Mouse (Mus musculus): ENCODE data around the gene Kcnn4. TPM values are rescaled to one million over a fixed set of nuclear protein-coding genes. Genes with fewer than 3 reads are reported as not detected.
"Not testable (repeated sequence)": the region's sequence is repeated elsewhere in the genome, so short reads cannot be mapped to it uniquely, and the experiment has no call there.

The Kcnn4 gene
- polyA plus RNA-seq, 1 experiment from 2014 or later: 3.8 TPM

DNA sequence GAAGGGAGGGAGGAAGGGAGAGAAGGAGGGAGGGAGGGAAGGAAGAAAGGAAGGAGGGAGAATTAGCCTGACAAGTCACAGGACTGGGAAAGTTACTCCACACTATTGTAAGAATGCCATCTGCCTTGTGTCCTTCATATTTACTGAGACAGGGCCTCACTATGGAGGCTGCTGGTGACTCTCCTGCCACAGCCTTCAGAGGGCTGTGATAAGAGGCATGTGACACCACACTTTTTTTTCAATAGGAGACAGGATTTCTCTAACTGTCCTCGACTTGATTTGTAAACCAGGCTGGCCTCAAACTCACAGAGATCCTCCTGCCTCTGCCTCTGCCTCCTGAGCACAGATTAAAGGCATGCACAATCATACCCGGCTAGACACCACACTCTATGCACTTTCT is 21.6 kb downstream of the Kcnn4 start:
- Histone ChIP-seq H3K9me3 (ENCODE audit: control insufficient read depth, low read length) (no peaks in the 10 kb centered on the region), H3K27ac (ENCODE audit: low read depth, low read length) (peak overlapping the region; percentile 78), H3K9ac (ENCODE audit: low read length) (peak overlapping the region; percentile 3; the same call in 1 of the 2 replicates), H3K36me3 (ENCODE audit: control insufficient read depth, insufficient read depth, low read length) (no peaks in the 10 kb centered on the region), H3K4me1 (ENCODE audit: control insufficient read depth, insufficient read depth, low read length) (peaks cover 6% of the 10 kb centered on the region; the same call in 1 of the 2 replicates), H3K27me3 (ENCODE audit: control insufficient read depth, insufficient read depth, low read length) (no peaks in the 10 kb centered on the region), H3K4me3 (ENCODE audit: low read depth, low read length) (no peak overlapping the region), H3K4me2 (ENCODE audit: low read depth) (no peak overlapping the region)
- DNase-seq (ENCODE audit: low spot score) (no peak), ATAC-seq (ENCODE audit: insufficient read depth, low FRiP score, low TSS enrichment) (no peak)
- WGBS: 84% methylated on average over 2 of the region's 2 CpGs

DNA sequence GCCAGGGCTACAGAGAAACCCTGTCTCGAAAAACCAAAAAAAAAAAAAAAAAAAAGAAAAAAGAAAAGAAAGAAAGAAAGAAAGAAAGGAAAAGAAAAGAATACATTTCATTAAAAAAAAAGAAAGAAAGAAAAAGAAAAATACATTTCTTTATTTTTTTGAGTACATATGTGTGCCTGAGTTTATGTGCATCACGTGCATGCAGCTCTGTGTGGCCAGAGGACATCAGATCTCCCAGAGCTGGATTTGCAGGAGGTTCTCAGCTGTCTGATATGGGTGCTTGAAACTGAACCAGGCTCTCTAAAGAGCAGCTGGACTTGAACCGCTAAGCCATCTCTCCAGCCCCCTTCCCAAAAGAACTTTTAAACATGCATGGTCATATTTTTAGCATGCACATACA is 24.0 kb downstream of the Kcnn4 start:
- H3K27ac ChIP-seq (ENCODE audit: low read depth, low read length): no peak overlapping the region
- H3K9me3 ChIP-seq (ENCODE audit: control insufficient read depth, low read length): no peaks in the 10 kb centered on the region
- no peaks in the 10 kb centered on the region for H3K27me3 ChIP-seq (ENCODE audit: control insufficient read depth, insufficient read depth, low read length)
- ATAC-seq (ENCODE audit: insufficient read depth, low FRiP score, low TSS enrichment): no peak
- no peak overlapping the region for H3K9ac ChIP-seq (ENCODE audit: low read length)
- DNase-seq (ENCODE audit: low spot score): no peak
- no peak overlapping the region for H3K4me2 ChIP-seq (ENCODE audit: low read depth)
- WGBS: 87% methylated on average over 3 of the region's 3 CpGs
- H3K4me1 ChIP-seq (ENCODE audit: control insufficient read depth, insufficient read depth, low read length): peaks cover 6% of the 10 kb centered on the region; the same call in 1 of the 2 replicates
- H3K36me3 ChIP-seq (ENCODE audit: control insufficient read depth, insufficient read depth, low read length): no peaks in the 10 kb centered on the region
- H3K4me3 ChIP-seq (ENCODE audit: low read depth, low read length): no peak overlapping the region

DNA sequence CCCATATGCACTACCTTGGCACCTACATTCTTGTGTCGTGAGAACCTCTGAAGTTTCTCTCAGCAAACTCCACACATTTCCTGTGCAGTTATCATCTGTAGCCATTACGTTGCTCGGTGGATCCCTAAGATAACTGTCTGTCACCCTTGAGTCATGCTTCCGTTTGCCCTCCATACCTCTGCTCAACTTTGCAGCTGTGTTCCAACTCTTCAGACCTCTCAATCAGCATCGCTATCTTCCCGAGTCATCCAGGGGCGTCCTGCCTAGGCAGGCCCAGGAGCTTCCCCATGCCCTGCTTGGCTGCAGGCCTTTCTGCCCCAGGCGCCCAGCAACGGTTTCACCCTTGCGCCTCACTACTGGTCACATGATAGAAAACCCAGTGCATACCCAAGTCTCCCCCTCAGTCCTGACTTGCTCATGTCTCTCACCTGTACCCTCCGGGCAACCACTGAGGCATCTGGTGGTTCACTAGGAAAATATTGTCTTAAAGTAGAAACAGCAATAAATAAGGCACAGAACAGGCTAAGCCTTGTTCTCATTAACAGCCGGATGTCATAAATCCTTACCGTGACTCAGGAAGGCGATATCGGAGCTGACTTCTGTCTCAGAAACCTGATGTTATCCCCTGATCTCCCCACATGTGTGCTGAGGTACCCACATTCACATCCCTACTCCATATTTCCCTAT is 24.6 kb downstream of the Kcnn4 start:
- Histone ChIP-seq H3K27me3 (ENCODE audit: control insufficient read depth, insufficient read depth, low read length) (no peaks in the 10 kb centered on the region), H3K4me2 (ENCODE audit: low read depth) (no peak overlapping the region), H3K4me3 (ENCODE audit: low read depth, low read length) (no peak overlapping the region), H3K36me3 (ENCODE audit: control insufficient read depth, insufficient read depth, low read length) (no peaks in the 10 kb centered on the region), H3K4me1 (ENCODE audit: control insufficient read depth, insufficient read depth, low read length) (peaks cover 6% of the 10 kb centered on the region; the same call in 1 of the 2 replicates), H3K9me3 (ENCODE audit: control insufficient read depth, low read length) (no peaks in the 10 kb centered on the region), H3K27ac (ENCODE audit: low read depth, low read length) (no peak overlapping the region), H3K9ac (ENCODE audit: low read length) (no peak overlapping the region)
- DNase-seq (ENCODE audit: low spot score): no peak
- WGBS: 72% methylated on average over 15 of the region's 15 CpGs
- ATAC-seq (ENCODE audit: insufficient read depth, low FRiP score, low TSS enrichment): no peak

DNA sequence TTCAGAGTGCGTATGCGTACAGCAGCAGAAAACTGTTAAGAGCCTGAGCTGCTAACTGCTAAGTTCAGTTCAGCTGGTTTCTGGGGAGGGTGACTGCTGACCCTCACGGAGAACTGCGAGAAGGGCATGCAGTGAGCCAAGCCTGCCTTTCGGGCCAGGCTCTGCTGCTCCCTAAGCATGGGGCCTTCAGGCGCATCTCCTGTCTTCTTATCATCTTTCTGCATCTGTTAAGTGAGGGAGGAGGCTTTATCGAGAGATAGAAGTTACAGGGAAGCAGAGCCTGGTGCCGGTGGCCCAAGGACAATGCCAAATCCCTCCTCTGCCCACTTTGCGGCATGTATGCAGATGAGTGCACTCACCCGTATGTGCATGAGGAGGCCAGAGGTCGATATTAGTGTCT is 26.8 kb downstream of the Kcnn4 start:
- Histone ChIP-seq H3K36me3 (ENCODE audit: control insufficient read depth, insufficient read depth, low read length) (no peaks in the 10 kb centered on the region), H3K27me3 (ENCODE audit: control insufficient read depth, insufficient read depth, low read length) (no peaks in the 10 kb centered on the region), H3K4me3 (ENCODE audit: low read depth, low read length) (no peak overlapping the region), H3K4me2 (ENCODE audit: low read depth) (no peak overlapping the region), H3K27ac (ENCODE audit: low read depth, low read length) (no peak overlapping the region), H3K9ac (ENCODE audit: low read length) (no peak overlapping the region), H3K9me3 (ENCODE audit: control insufficient read depth, low read length) (no peaks in the 10 kb centered on the region), H3K4me1 (ENCODE audit: control insufficient read depth, insufficient read depth, low read length) (no peaks in the 10 kb centered on the region)
- 82% methylated on average over 11 of the region's 11 CpGs for whole genome bisulfite sequencing
- ATAC-seq (ENCODE audit: insufficient read depth, low FRiP score, low TSS enrichment) (no peak), DNase-seq (ENCODE audit: low spot score) (no peak)

DNA sequence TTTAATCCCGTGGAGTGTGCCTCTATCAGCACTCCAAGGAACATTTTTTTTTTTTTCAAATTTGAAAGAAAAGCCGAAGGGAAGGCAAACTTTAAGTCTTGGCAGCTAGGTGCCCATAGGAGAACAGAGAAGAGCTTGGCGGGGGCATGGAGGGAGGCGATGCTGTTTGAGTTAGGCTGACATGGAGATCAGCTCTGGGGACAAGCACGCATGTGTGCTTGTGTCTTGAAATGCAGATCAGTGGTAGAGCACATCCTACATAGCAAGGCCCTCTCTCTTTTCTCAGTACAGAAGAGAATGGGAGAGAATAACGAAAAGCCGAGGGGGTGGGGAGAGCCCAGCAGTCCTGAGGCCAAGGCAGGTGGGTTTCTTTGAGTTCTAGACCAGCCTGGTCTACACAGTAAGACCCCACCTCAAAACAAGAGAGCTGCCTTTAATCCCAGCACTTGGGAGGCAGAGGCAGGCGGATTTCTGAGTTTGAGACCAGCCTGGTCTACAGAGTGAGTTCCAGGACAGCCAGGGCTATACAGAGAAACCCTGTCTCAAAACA is 28.4 kb downstream of the Kcnn4 start:
- Histone ChIP-seq H3K36me3 (ENCODE audit: control insufficient read depth, insufficient read depth, low read length) (peaks cover 3% of the 10 kb centered on the region; the same call in 1 of the 2 replicates), H3K27ac (ENCODE audit: low read depth, low read length) (no peak overlapping the region), H3K9me3 (ENCODE audit: control insufficient read depth, low read length) (no peaks in the 10 kb centered on the region; the same call in 1 of the 2 replicates), H3K4me1 (ENCODE audit: control insufficient read depth, insufficient read depth, low read length) (no peaks in the 10 kb centered on the region), H3K27me3 (ENCODE audit: control insufficient read depth, insufficient read depth, low read length) (no peaks in the 10 kb centered on the region), H3K4me2 (ENCODE audit: low read depth) (no peak overlapping the region), H3K4me3 (ENCODE audit: low read depth, low read length) (no peak overlapping the region), H3K9ac (ENCODE audit: low read length) (no peak overlapping the region)
- DNase-seq (ENCODE audit: low spot score) (no peak), ATAC-seq (ENCODE audit: insufficient read depth, low FRiP score, low TSS enrichment) (no peak)
- 95% methylated on average over 8 of the region's 8 CpGs for WGBS

DNA sequence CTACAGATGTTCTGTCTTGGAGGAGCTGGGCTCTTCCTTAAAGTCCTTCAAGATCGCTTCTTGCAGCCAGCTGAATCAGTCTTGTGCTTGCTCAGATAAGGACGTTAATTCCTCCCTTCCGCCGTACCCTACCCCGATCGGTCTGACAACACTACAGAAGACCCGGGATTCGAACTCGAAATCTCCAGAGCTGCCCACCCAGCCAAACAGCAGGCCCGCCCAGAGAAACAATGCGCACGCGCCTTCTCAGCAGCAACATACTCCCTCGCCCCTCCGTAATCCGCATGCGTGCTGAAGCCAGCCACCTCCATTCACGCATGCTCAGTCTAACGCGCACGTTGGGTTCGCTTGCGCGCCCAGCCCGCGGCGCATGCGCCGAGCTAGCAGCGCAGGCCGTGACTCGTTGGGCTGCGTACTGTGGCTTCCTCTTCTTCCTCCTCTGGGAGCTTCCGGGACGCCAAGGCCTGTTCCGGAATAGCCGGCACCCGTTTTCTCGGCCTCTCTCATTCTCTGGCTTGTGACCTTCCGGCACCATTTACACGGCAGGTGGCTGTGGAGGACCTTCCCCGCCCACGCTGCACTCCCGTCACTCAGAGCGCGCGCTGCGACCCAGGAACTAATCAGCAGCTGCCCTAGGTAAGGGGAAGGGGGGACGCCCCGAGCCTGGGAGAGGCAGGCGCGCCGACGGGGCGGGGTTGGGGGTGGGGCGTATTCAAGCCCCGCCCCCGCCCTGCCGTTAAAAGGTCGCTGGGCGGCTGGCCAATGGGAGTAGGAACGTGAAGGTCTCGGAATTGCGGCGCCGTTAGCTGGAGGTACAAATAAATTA is 29.4 kb downstream of the Kcnn4 start, which contains the start of gene Smg9:
Gene Smg9, plus strand, starts transcription at position 364 of the 826 bp plus-strand sequence.
- Histone ChIP-seq H3K9me3 (ENCODE audit: control insufficient read depth, low read length) (no peaks in the 10 kb centered on the region; the same call in 1 of the 2 replicates), H3K4me2 (ENCODE audit: low read depth) (peak within 1 kb of the TSS; percentile 58), H3K36me3 (ENCODE audit: control insufficient read depth, insufficient read depth, low read length) (peaks cover 4% of the 10 kb centered on the region; the same call in 1 of the 2 replicates), H3K4me1 (ENCODE audit: control insufficient read depth, insufficient read depth, low read length) (no peaks in the 10 kb centered on the region), H3K27ac (ENCODE audit: low read depth, low read length) (peak within 1 kb of the TSS; percentile 91), H3K4me3 (ENCODE audit: low read depth, low read length) (peak within 1 kb of the TSS; percentile 61), H3K9ac (ENCODE audit: low read length) (peak within 1 kb of the TSS; percentile 75), H3K27me3 (ENCODE audit: control insufficient read depth, insufficient read depth, low read length) (no peaks in the 10 kb centered on the region)
- WGBS: 2% methylated on average over 66 of the region's 66 CpGs
- ATAC-seq (ENCODE audit: insufficient read depth, low FRiP score, low TSS enrichment) (peak; percentile 92), DNase-seq (ENCODE audit: low spot score) (peak; percentile 98)

DNA sequence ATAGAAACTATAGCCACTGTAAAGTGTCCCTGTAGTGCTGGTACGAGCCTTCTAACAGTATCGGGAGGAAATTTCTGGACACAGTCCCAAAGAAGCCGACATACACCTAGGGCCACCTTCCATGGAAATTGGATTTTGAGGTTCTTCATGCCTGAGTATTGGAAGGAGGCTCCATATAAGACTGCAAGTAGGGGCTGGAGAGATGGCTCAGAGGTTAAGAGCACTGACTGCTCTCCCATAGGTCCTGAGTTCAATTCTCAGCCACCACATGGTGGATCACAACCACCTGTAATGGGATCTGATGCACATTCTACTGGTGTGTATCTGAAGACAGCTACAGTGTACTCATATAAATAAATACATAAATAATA is 30.0 kb downstream of the Kcnn4 start:
- Histone ChIP-seq H3K4me2 (ENCODE audit: low read depth) (peak overlapping the region; percentile 58), H3K36me3 (ENCODE audit: control insufficient read depth, insufficient read depth, low read length) (peaks cover 4% of the 10 kb centered on the region; the same call in 1 of the 2 replicates), H3K27me3 (ENCODE audit: control insufficient read depth, insufficient read depth, low read length) (no peaks in the 10 kb centered on the region), H3K9me3 (ENCODE audit: control insufficient read depth, low read length) (no peaks in the 10 kb centered on the region; the same call in 1 of the 2 replicates), H3K4me1 (ENCODE audit: control insufficient read depth, insufficient read depth, low read length) (no peaks in the 10 kb centered on the region), H3K27ac (ENCODE audit: low read depth, low read length) (peak overlapping the region; percentile 91), H3K9ac (ENCODE audit: low read length) (peak overlapping the region; percentile 75), H3K4me3 (ENCODE audit: low read depth, low read length) (peak overlapping the region; percentile 61)
- 23% methylated on average over 3 of the region's 3 CpGs for WGBS
- no peak for DNase-seq (ENCODE audit: low spot score)
- ATAC-seq (ENCODE audit: insufficient read depth, low FRiP score, low TSS enrichment): no peak; the same call in 1 of the 2 replicates

DNA sequence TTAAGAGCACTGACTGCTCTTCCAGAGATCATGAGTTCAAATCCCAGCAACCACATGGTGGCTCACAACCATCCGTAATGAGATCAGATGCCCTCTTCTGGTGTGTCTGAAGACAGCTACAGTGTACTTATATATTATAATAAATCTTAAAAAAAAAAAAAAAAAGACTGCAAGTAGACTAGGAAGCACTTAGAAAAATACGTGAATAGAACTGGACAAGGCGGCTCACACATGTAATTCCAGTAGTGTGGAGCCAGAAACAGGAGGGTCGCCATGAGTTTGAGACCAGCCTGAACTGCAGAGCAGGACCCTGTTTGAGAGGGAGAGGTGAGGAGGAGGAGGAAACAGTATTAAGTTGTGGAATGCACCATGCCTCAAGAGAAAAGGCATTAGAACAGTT is 30.4 kb downstream of the Kcnn4 start:
- not testable (repeated sequence) for DNase-seq (ENCODE audit: low spot score); H3K4me1 ChIP-seq (ENCODE audit: control insufficient read depth, insufficient read depth, low read length); ATAC-seq (ENCODE audit: insufficient read depth, low FRiP score, low TSS enrichment); H3K36me3 ChIP-seq (ENCODE audit: control insufficient read depth, insufficient read depth, low read length); H3K4me3 ChIP-seq (ENCODE audit: low read depth, low read length); H3K27ac ChIP-seq (ENCODE audit: low read depth, low read length); H3K27me3 ChIP-seq (ENCODE audit: control insufficient read depth, insufficient read depth, low read length); H3K9ac ChIP-seq (ENCODE audit: low read length); H3K9me3 ChIP-seq (ENCODE audit: control insufficient read depth, low read length)
- peak overlapping the region; percentile 58 for H3K4me2 ChIP-seq (ENCODE audit: low read depth)
- 94% methylated on average over 4 of the region's 4 CpGs for WGBS

Data from neural tube, embryonic 11.5 days (tissue).